Mouse (Mus musculus) heart, postnatal 14 days (tissue): ENCODE data around the gene Raver1. TPM values are rescaled to one million over a fixed set of nuclear protein-coding genes. Genes with fewer than 3 reads are reported as not detected.
"Not testable (repeated sequence)": the region's sequence is repeated elsewhere in the genome, so short reads cannot be mapped to it uniquely, and the experiment has no call there.

Source experiments
- DNase-seq, 2 experiments: peaks; one replicate each; pipeline ENCODE4 v3.0.0; 2021 to 2022
- intact Hi-C: fragments of 180-260 bp; cut with DNase I; formaldehyde crosslinking; loops from one replicate; pipeline ENCODE4 v1.15.1; 2025
- total RNA-seq, 2 experiments: library from RNA; stranded (reverse); gene quantifications; 2 replicates each; pipeline ENCODE4 v1.2.3; 2021

Raver1 gene
- total RNA-seq, 2 experiments from 2014 or later = 27.4 to 31.2 TPM

DNA sequence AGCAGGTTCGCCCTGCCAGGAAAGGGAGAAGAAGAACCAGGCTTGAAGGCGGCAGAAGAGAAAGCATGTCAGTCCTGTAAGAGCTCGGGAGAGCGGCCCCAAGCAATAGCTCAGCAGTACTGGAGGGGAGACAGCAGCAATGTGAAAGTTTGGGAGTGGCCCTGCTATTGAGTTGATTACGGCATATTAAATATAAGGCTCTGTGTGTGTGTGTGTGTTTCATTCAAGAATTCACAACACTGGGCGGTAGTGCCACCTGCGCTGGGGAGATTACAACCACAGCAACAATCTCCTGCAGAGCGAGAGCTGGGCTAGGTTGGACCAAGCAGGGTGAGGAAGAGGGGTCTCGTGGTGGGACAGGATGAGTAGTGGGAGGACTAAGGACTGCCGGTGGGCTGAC is 40.2 kb downstream of the Raver1 start:
- DNase-seq = no peak
- intact Hi-C loops = no loop called here

GRCm38 (mm10) chr9:21045235-21045634 is 46.6 kb downstream of the Raver1 start:
- no peak for DNase-seq
- intact Hi-C loops = no loop called here

DNA sequence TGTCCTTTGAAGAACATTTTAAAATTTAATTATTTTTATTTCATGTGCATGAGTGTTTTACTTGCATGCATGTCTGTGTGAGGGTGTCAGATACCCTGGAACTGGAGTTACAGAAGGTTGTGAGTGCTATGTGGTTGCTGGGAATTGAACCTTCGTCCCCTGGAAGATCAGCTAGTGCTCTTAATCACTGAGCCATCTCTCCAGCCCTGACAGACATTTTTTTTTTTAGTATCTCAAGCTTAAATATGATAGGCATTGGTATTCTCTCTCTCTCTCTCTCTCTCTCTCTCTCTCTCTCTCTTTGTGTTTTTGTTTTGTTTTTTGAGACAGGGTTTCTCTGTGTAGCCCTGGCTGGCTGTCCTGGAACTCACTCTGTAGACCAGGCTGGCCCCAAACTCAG is 47.0 kb downstream of the Raver1 start:
- DNase-seq, intact Hi-C loops: not testable (repeated sequence)

- intact Hi-C loops = no loop called here
These were observed 48.2 kb downstream of the Raver1 start for GRCm38 (mm10) chr9:21043563-21043962.

DNA sequence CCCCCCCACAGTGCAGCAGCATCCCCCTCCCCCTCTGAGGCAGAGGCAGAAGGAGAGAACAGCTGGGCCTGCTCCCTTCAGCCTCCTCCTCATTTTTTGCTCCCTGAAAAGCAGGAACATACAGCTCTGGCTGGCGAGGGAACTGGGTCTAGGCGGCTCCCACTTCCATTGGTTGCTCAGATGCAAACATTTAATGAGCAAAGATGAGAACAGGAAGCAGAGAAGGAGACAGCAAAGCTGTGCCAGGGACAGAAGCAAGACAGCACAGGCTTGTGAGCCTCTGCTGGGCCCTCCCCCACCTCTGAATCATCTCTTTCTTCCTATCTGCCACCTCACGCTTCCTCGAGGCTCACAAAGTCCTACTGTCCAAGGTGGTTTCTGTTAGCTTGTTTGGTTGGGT is 50.5 kb downstream of the Raver1 start:
- intact Hi-C loops = no loop called here
- no peak for DNase-seq

More at GRCm38 (mm10) chr9:21043563-21043962, 48.2 kb downstream of the Raver1 start:
- no peak for DNase-seq

DNA sequence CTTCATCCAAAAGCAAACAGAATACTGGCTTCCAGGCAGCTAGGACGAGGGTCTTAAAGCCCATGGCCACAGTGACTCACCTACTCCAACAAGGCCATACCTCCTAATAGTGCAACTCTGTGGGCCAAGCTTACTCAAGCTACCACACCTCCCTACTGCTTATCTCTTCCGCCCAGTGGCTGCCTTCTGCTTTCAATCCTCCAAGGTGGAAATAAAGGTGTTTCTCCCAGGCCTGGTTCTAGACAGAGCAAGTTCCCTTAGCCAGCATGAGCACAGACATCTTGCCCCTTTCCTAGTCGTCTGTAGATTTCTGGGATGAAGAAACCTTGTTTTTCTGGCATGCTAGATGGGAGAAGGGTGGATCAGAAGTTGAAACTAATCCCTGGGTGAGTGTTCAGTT is 52.0 kb downstream of the Raver1 start:
- DNase-seq = no peak
- intact Hi-C loops = no loop called here

DNA sequence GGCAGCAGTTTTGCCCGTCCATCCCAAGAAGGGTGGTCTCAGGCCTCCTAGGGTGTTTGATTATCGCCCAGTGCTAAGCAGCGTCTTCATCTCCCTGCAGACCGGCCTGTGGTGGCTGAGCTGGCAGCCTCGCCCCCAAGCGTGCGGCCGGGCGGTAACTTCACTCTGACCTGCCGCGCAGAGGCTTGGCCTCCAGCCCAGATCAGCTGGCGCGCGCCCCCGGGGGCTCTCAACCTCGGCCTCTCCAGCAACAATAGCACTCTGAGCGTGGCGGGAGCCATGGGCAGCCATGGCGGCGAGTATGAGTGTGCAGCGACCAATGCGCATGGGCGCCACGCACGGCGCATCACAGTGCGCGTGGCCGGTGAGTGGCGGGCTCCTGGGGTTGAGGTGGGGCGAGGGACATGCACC is 54.3 kb downstream of the Raver1 start:
- intact Hi-C loops = loop anchor here (2.0 kb wide), 1 partner anchor 35 kb away; the partner anchor contains the start of genes Fdx1l and Gm49373
- peak; percentile 61 to 72 for DNase-seq

DNA sequence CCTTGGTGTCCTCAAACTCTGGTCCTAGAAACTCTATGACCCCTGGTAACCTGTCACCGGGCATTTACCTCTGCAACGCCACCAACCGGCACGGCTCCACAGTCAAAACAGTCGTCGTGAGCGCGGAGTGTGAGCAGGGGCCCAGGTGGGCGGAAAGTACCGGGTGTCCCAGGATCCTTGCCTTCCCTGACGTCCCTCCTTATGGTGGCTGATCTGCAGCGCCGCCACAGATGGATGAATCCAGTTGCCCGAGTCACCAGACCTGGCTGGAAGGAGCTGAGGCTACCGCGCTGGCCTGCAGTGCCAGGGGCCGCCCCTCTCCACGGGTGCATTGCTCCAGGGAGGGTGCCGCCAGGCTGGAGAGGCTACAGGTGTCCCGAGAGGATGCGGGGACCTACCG is 55.1 kb downstream of the Raver1 start:
- intact Hi-C loops = loop anchor here (2.0 kb wide), 1 partner anchor 36 kb away; the partner anchor contains the start of genes Fdx1l and Gm49373
- no peak for DNase-seq

DNA sequence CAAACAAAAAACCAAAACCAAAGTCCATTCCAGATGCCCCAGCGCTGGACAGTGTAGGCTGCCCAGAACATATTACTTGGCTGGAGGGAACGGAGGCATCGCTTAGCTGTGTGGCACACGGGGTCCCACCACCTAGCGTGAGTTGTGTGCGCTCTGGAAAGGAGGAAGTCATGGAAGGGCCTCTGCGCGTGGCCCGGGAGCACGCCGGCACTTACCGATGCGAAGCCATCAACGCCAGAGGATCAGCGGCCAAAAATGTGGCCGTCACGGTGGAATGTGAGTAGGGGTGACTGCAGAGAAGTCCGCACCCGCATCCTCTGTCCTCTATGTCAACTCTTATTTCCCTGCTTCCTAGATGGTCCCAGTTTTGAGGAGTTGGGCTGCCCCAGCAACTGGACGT is 55.6 kb downstream of the Raver1 start:
- no peak for DNase-seq
- intact Hi-C loops = loop anchor here (2.0 kb wide), 1 partner anchor 37 kb away; the partner anchor contains the start of genes Fdx1l and Gm49373

DNA sequence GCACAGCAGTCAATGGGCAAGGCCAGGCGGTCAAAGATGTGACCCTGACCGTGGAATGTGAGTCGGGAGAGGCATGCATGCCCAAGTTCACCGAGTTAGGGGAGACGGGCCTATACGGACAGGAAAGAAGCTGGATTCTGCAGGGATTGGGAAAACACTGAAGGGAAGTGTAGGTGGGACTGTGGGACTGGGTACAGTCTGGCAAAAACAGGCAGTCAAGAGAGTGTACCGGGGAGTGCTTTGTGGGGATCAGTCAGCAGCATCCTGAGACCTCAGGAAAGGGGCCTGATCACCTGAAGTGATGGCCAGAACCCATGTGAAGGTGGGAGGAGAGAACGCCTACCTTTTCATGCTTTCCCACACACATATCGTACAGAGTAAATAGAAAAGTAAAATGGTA is 56.2 kb downstream of the Raver1 start:
- intact Hi-C loops = no loop called here

GRCm38 (mm10) chr9:21034481-21035085 is 57.2 kb downstream of the Raver1 start:
- no peak for DNase-seq
- intact Hi-C loops = loop anchor here (5.0 kb wide), 1 partner anchor 58 kb away; the partner anchor contains the start of genes Gm38431 and Raver1

More for the DNA sequence above, 56.2 kb downstream of the Raver1 start:
- DNase-seq = no peak

GRCm38 (mm10) chr9:21033136-21033535 is 58.7 kb downstream of the Raver1 start:
- DNase-seq = peak; percentile 81 to 89
- intact Hi-C loops = loop anchor here (5.0 kb wide), 1 partner anchor 59 kb away; the partner anchor contains the start of genes Gm38431 and Raver1

DNA sequence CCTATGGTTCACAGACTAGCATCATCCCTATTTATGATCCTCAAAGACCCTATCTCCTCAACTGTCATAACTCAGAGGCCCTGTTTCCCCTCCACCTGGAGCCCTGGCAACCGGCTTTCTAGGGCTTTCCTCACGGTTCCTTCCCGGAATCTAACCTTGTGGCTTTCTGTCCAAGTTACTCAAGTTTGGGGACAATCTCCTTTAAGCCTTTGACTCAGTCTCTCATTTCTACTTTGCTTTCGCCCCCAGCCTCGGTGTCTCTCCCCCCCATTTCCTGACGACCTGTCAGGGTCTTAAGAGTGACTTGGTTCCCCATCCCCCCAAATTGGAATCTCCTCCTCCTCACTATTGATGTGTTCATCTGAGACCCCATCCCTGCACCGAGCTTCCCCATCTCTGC is 59.3 kb downstream of the Raver1 start:
- no peak for DNase-seq

DNA sequence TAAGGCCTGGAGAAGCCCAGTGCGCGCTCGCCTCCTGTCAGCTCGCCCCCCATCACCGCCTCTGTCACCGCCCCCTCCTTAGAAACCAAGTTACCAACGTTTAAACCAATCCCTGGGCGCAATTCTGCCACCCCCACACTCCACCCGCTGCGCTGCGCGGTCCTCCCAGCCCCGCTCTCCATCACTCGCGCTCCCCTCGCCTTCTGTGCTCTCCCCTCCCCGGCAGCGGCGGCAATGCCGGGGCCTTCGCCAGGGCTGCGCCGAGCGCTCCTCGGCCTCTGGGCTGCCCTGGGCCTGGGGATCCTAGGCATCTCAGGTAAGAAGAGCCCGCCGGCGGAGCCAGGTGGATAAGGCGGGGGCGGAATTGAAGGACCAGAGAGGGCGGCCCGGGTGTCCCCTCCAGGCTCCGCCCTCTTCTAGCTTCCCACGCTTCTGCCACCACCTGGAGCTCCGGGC is 59.9 kb downstream of the Raver1 start, which contains the start of gene Icam5:
Gene Icam5, plus strand, starts transcription at position 178 of the 456 bp plus-strand sequence.
- intact Hi-C loops = loop anchor here (2.0 to 5.0 kb wide), 2 partner anchors 60 to 105 kb away; partner anchors contain the start of genes Gm38431 and Raver1
- peak in 1 of 2 experiments; percentile 35 for DNase-seq

More for the DNA sequence above, 59.3 kb downstream of the Raver1 start:
- intact Hi-C loops = loop anchor here (5.0 kb wide), 1 partner anchor 60 kb away; the partner anchor contains the start of genes Gm38431 and Raver1

- intact Hi-C loops = loop anchor here (2.0 to 5.0 kb wide), 2 partner anchors 61 to 105 kb away; partner anchors contain the start of genes Gm38431 and Raver1
- DNase-seq = peak; percentile 57 to 59
These were observed 60.4 kb downstream of the Raver1 start for GRCm38 (mm10) chr9:21031251-21031895.

DNA sequence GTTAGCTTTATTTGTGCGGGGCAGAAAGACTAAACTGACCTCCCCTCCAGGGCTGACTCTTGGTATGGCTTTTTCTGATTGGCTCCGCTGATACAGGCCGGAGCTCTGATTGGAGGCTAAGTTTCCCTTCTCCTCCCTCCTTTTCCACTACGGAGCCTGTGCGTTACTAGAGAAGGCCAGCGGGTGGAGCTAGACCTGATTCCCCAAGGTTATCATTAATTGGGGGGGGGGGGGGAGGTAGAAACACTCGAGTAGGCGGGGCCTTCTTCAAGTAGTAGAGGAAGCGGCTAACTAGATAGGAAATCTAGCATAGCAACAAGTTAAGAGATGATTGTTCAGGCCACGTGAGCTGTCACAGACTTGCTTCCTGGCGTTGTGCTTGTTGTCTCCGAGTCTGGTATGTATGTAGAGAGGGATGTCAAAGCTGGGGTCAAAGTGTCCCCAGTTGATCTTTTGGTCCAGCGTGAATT is 61.0 kb downstream of the Raver1 start:
- DNase-seq = peak; percentile 83 to 89
- intact Hi-C loops = loop anchor here (2.0 to 5.0 kb wide), 2 partner anchors 61 to 106 kb away; partner anchors contain the start of genes Gm38431 and Raver1

GRCm38 (mm10) chr9:21030055-21030600 is 61.7 kb downstream of the Raver1 start:
- no peak for DNase-seq
- intact Hi-C loops = loop anchor here (2.0 to 5.0 kb wide), 2 partner anchors 62 to 107 kb away; partner anchors contain the start of genes Gm38431 and Raver1

GRCm38 (mm10) chr9:21029291-21030054 is 62.3 kb downstream of the Raver1 start, which contains the start of gene Icam4:
Gene Icam4, plus strand, starts transcription at chr9:21029373.
- peak; percentile 84 to 89 for DNase-seq
- intact Hi-C loops = loop anchor here (2.0 to 5.0 kb wide), 3 partner anchors 27 to 107 kb away; partner anchors contain the start of genes Gm38431, Mrpl4 and Raver1

DNA sequence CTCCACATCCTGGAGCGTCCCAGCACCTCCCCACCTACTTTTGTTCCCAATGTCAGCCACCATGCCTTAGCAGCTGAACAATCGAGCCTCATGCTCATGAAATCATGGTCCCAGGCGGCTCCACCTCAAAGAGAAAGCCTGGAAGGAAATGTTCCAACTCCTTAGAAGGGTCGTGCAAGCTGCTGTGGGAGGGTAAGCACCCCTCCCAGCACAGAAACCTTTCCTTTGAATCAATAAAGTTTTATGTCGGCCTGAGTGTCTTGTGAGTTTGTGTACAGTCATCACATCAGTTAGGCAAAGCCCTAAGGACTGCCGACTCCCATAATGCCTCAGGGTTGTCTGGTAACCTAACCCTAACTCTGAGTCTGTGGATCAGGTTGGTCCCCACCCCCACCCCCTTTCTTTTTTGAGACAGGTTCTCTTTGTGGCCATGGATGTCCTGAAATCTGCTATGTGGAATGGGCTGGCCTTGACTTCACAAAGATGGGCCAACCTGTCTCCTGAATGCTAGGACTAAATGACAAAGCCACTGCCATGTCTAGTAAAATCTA is 63.2 kb downstream of the Raver1 start:
- no peak for DNase-seq
- intact Hi-C loops = loop anchor here (2.0 kb wide), 1 partner anchor 26 kb away; the partner anchor contains the start of gene Mrpl4
